Mouse (Mus musculus): ENCODE data around the gene Ppp1r13b.

GRCm38 (mm10) chr12:111851235-111851634 is 56.7 kb downstream of the Ppp1r13b start:
- TF ChIP-seq CTCF (IDR thresholded peaks at IDR 0.05; ENCODE audit: insufficient read depth, low read length), result no peak
- TF ChIP-seq POLR2A (IDR thresholded peaks at IDR 0.05; ENCODE audit: borderline replicate concordance, extremely low read depth, low read depth, low read length), result no peak
